ENCODE assay signal across 7 mouse cellular contexts in the genomic region with DNA sequence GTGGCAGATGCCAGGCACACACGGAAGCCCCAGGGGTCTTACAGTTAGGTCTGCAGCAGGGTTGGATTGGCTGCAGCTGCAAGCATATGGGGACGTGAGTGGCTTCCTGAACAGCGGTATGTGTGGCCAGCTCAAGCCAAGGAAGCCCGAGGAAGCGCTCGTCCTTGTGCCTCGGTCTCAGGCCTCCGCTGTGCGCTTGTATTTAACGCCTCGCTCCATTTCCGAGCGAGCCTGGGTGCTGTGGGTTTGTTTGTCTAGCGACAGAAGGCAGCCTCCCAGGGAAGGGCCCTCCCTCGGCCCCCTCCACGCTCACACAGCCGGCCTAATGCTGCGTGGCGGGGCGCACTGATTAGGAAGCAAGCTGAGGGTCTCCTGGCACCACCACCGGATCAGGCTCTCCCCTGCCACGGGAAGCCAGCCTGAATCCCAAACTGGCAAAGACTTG.
DNase-seq lines count a peak whose midpoint lies in the region; ATAC-seq lines count a peak whose summit lies in the region.

No protein-coding gene starts in this region.

- H3K27ac ChIP-seq in embryonic facial prominence, embryonic 15.5 days (replicated peaks), result no peak overlapping the region
- peak overlapping the region; percentile 93 for H3K27ac ChIP-seq in hindbrain, embryonic 13.5 days

- H3K36me3 ChIP-seq in embryonic facial prominence, embryonic 15.5 days, result no peaks in the 10 kb centered on the region
- no peaks in the 10 kb centered on the region for H3K36me3 ChIP-seq in hindbrain, embryonic 13.5 days

- no peaks in the 10 kb centered on the region for H3K4me1 ChIP-seq in embryonic facial prominence, embryonic 15.5 days
- peaks cover 35% of the 10 kb centered on the region for H3K4me1 ChIP-seq in hindbrain, embryonic 13.5 days (replicated peaks)

- no peak overlapping the region for H3K9ac ChIP-seq in embryonic facial prominence, embryonic 15.5 days
- H3K9ac ChIP-seq in hindbrain, embryonic 13.5 days, result peak overlapping the region; percentile 63

- ATAC-seq in embryonic facial prominence, embryonic 15.5 days (ENCODE audit: insufficient number of reproducible peaks, low FRiP score, low TSS enrichment, low read depth), result no peak
- ATAC-seq in hindbrain, embryonic 13.5 days (ENCODE audit: low FRiP score), result peak; percentile 46; the same call in 1 of the 2 replicates

- peaks cover 23% of the 10 kb centered on the region for H3K27me3 ChIP-seq in embryonic facial prominence, embryonic 15.5 days
- H3K27me3 ChIP-seq in hindbrain, embryonic 13.5 days, result 0 out of 2 replicates have a peak, but pooled peaks cover 2% of the 10 kb centered on the region

- peak overlapping the region; percentile 30; the same call in 1 of the 2 replicates for H3K4me2 ChIP-seq in embryonic facial prominence, embryonic 15.5 days (replicated peaks)
- peak overlapping the region; percentile 40 for H3K4me2 ChIP-seq in hindbrain, embryonic 13.5 days

- H3K4me3 ChIP-seq in embryonic facial prominence, embryonic 15.5 days (replicated peaks), result no peak overlapping the region
- peak overlapping the region; percentile 12; the same call in 1 of the 2 replicates for H3K4me3 ChIP-seq in hindbrain, embryonic 13.5 days

- peak; percentile 21 to 27 for DNase-seq in layer of hippocampus, postnatal 25 days (ENCODE audit: extremely low spot score in 1 of 2, low spot score in 1 of 2)
- no peak for DNase-seq in layer of hippocampus, adult 11-12 months (ENCODE audit: low spot score)
- peak; percentile 34 for DNase-seq in neural tube, embryonic 10.5 days (ENCODE audit: extremely low spot score, low spot score)
- DNase-seq in gastrocnemius, postnatal 25 days, result no peak
- DNase-seq in lung, postnatal 14 days, result no peak

- WGBS in embryonic facial prominence, embryonic 15.5 days, result 16% methylated on average over 22 of the region's 22 CpGs
- 3% methylated on average over 22 of the region's 22 CpGs for WGBS in hindbrain, embryonic 13.5 days

- no peaks in the 10 kb centered on the region for H3K9me3 ChIP-seq in embryonic facial prominence, embryonic 15.5 days (replicated peaks)
- H3K9me3 ChIP-seq in hindbrain, embryonic 13.5 days, result no peaks in the 10 kb centered on the region

Comparison
In these comparisons a context has a peak if more than half of its experiments do, and no peak if none do; other contexts are left out.
1. DNase-seq: peak in layer of hippocampus, postnatal 25 days (2 of 2) and neural tube, embryonic 10.5 days (single experiment); none in layer of hippocampus, adult 11-12 months (single experiment), gastrocnemius, postnatal 25 days (single experiment) and lung, postnatal 14 days (single experiment).